Mouse (Mus musculus) hindbrain, embryonic 15.5 days (tissue): Measurements from ENCODE around the gene Uap1l1. TPM values are rescaled to one million over a fixed set of nuclear protein-coding genes. Genes with fewer than 3 reads are reported as not detected.

Source experiments
- ATAC-seq: fragments of 200-750 bp; cut with Nextera tagmentation; 2 replicates; pipeline ENCODE4 v1.8.0; 2017; ENCODE audit warnings: low read depth, moderate number of reproducible peaks, moderate TSS enrichment; ENCODE audit not compliant: low FRiP score
- H3K27ac ChIP-seq: fragments of 300-500 bp; sonication (generic); replicated peaks from 2 replicates; pipeline ENCODE4 v1.5.1; 2015; ENCODE audit warnings: mild to moderate bottlenecking, inconsistent platforms
- H3K27me3 ChIP-seq: fragments of 300-500 bp; sonication (generic); 2 replicates; pipeline ENCODE4 v1.6.1; 2015; ENCODE audit warnings: control low read depth, inconsistent platforms
- H3K36me3 ChIP-seq: fragments of 300-500 bp; sonication (generic); 2 replicates; pipeline ENCODE4 v1.6.1; 2015; ENCODE audit warnings: control low read depth, inconsistent platforms
- H3K4me1 ChIP-seq: fragments of 300-500 bp; sonication (generic); replicated peaks from 2 replicates; pipeline ENCODE4 v1.6.1; 2015; ENCODE audit warnings: control low read depth, inconsistent platforms
- H3K4me2 ChIP-seq: fragments of 300-500 bp; sonication (generic); 2 replicates; pipeline ENCODE4 v1.6.1; 2015; ENCODE audit warnings: moderate library complexity, mild to moderate bottlenecking, inconsistent platforms
- H3K4me3 ChIP-seq: fragments of 300-500 bp; sonication (generic); 2 replicates; pipeline ENCODE4 v1.5.1; 2015; ENCODE audit warnings: mild to moderate bottlenecking, inconsistent platforms
- H3K9ac ChIP-seq: fragments of 300-500 bp; sonication (generic); 2 replicates; pipeline ENCODE4 v1.6.1; 2015; ENCODE audit warnings: inconsistent platforms
- H3K9me3 ChIP-seq: fragments of 300-500 bp; sonication (generic); 2 replicates; pipeline ENCODE4 v1.6.1; 2016; ENCODE audit warnings: control low read depth, inconsistent platforms
- WGBS: fragments of 180-500 bp; shearing (Covaris S2); methylation state at CpG from one replicate; pipeline ENCODE4 v1.1.7; 2015; 5-methylcytosine and 5-hydroxymethylcytosine counted together
- polyA plus RNA-seq: library from polyadenylated mRNA; unstranded; fragments of >200 nt; fragmentation: Nextera tagmentation; extraction: Ambion mirVana; gene quantifications from 2 replicates; pipeline ENCODE4 v1.2.1, GENCODE M21; 2015

Uap1l1 gene
- polyA plus RNA-seq, 1 experiment from 2014 or later = 5.1 TPM

DNA sequence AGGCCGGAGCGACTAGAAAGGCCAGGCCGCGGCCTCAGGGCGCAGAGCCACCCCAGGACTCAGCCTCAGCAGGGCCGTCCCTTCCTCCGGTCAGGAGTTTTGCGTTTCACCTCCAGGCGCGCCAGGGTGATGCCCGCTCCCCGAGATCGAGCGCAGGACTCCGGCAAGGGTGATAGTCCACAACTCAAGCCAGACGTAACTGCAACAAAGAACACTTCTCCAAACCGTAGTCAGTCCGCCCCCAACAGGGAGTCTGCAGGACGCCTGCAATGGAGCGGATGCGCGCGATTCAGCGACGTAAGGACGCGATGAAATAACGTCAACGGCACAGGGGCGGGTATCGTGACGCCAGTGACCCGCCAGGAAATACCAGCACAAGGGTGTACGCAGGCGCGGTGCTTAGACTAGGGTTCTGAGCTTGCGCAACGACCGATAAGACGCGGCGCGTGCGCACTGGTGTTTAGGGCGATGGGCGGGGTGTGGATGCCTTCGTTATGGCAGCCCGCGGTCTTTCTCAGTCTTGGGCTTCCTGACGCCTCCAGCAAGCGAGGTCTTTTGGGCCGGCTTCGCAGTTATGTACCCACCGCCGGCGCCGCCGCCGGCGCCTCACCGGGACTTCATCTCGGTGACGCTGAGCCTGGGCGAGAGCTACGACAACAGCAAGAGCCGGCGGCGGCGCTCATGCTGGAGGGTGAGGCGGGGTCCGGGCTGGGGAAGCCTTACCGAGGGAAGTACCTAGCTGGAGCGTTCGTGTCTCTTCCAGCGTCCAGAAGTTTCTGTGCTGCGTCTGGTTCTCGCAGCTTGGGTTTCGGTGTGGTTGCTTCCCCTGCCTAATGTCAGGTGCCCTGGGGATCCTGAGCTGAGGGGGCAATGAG lies 33.0 kb downstream of the Uap1l1 start, which contains the start of gene Man1b1:
Man1b1 (plus strand) TSS at position 53 of the 875 bp plus-strand sequence.
- H3K9me3 ChIP-seq = no peaks in the 10 kb centered on the region
- WGBS = under 1% methylated on average over 78 of the region's 78 CpGs
- peak; percentile 98 for ATAC-seq
- H3K9ac ChIP-seq = peak within 1 kb of the TSS; percentile 89
- peaks cover 30% of the 10 kb centered on the region for H3K4me1 ChIP-seq
- H3K4me3 ChIP-seq = peak within 1 kb of the TSS; percentile 81
- H3K36me3 ChIP-seq = peaks cover 32% of the 10 kb centered on the region
- no peaks in the 10 kb centered on the region for H3K27me3 ChIP-seq
- peak within 1 kb of the TSS; percentile 96 for H3K4me2 ChIP-seq
- H3K27ac ChIP-seq = peak within 1 kb of the TSS; percentile 89

- ATAC-seq = no peak
Measured at GRCm38 (mm10) chr2:25331470-25331869, 34.0 kb downstream of the Uap1l1 start.

DNA sequence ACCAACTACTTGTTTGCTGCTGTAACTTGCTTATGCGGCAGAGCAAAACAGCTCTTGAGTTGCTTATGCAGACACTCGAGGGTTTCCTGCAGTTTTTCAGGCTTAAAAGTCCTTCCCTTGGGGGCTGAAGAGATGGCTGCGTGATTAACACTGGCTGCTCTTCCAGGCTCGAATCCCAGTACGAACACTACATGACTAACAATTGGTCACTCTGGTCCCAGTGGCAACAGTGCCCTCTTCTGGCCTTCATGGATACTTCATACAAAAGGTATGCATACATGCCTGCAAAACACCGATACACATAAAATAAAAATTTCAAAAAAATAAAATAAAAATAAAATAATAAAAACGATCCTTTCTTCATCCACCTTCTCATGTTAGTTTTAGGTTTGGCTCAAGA lies 37.0 kb downstream of the Uap1l1 start:
- ATAC-seq = no peak
- no peak overlapping the region for H3K27ac ChIP-seq
- no peaks in the 10 kb centered on the region for H3K36me3 ChIP-seq
- no peak overlapping the region for H3K4me2 ChIP-seq
- H3K4me3 ChIP-seq = no peak overlapping the region
- no peaks in the 10 kb centered on the region for H3K27me3 ChIP-seq
- H3K9ac ChIP-seq = no peak overlapping the region
- H3K4me1 ChIP-seq = peaks cover 15% of the 10 kb centered on the region
- 36% methylated on average over 7 of the region's 7 CpGs for WGBS
- no peaks in the 10 kb centered on the region for H3K9me3 ChIP-seq

More at GRCm38 (mm10) chr2:25331470-25331869, 34.0 kb downstream of the Uap1l1 start:
- Histone ChIP-seq H3K4me3 (peak overlapping the region; percentile 81), H3K4me1 (peaks cover 30% of the 10 kb centered on the region), H3K27ac (no peak overlapping the region), H3K9ac (peak overlapping the region; percentile 84; the same call in 1 of the 2 replicates), H3K27me3 (no peaks in the 10 kb centered on the region), H3K36me3 (peaks cover 23% of the 10 kb centered on the region), H3K4me2 (peak overlapping the region; percentile 66), H3K9me3 (no peaks in the 10 kb centered on the region)
- WGBS = 62% methylated on average over 9 of the region's 9 CpGs

DNA sequence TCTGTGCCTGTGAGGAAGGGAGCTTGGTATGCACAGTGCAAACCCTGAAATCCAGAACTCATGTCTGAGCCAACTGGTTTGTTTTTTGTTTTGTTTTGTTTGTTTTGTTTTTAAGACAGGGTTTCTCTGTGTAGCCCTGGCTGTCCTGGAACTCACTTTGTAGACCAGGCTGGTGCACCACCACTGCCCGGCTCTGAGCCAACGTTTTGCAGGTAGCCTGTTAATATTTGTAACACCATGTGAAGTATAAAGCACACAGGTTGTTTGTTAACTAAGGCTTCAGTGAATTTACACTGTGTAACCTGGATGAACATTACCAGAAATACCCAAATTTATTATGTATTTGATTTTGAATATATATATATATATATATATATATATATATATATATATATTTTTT lies 39.4 kb downstream of the Uap1l1 start:
- 72% methylated on average over 2 of the region's 2 CpGs for WGBS
- H3K4me1 ChIP-seq = peaks cover under 1% of the 10 kb centered on the region
- H3K4me2 ChIP-seq = no peak overlapping the region
- no peaks in the 10 kb centered on the region for H3K36me3 ChIP-seq
- H3K4me3 ChIP-seq = no peak overlapping the region
- H3K27ac ChIP-seq = no peak overlapping the region
- no peak overlapping the region for H3K9ac ChIP-seq
- ATAC-seq = no peak
- no peaks in the 10 kb centered on the region for H3K9me3 ChIP-seq
- H3K27me3 ChIP-seq = peaks cover 2% of the 10 kb centered on the region

DNA sequence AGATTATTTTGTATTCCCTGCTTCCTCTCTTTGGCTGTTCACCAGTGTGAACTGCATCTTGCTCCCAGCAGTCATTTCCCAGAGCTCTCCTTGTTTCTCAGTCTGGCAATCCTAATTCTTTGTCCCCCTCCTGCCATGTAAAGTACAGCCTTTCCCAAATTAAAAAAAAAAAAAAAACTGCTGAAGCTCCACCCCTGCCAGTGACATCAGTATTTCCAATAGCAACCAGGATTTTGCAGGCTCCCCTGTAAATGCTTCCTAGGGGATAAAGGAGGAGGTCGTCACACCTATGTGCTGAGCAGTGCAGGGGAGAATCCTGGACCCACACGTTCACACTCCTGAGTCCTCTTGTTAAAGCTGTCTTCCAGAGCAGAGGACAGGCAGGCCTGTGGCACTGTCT lies 45.4 kb downstream of the Uap1l1 start:
- Histone ChIP-seq H3K4me3 (no peak overlapping the region), H3K4me2 (no peak overlapping the region), H3K36me3 (0 out of 2 replicates have a peak, but pooled peaks cover 9% of the 10 kb centered on the region), H3K4me1 (peaks cover 27% of the 10 kb centered on the region), H3K9ac (no peak overlapping the region), H3K9me3 (no peaks in the 10 kb centered on the region), H3K27me3 (peaks cover 25% of the 10 kb centered on the region), H3K27ac (no peak overlapping the region)
- ATAC-seq = no peak
- WGBS = 34% methylated on average over 2 of the region's 2 CpGs

DNA sequence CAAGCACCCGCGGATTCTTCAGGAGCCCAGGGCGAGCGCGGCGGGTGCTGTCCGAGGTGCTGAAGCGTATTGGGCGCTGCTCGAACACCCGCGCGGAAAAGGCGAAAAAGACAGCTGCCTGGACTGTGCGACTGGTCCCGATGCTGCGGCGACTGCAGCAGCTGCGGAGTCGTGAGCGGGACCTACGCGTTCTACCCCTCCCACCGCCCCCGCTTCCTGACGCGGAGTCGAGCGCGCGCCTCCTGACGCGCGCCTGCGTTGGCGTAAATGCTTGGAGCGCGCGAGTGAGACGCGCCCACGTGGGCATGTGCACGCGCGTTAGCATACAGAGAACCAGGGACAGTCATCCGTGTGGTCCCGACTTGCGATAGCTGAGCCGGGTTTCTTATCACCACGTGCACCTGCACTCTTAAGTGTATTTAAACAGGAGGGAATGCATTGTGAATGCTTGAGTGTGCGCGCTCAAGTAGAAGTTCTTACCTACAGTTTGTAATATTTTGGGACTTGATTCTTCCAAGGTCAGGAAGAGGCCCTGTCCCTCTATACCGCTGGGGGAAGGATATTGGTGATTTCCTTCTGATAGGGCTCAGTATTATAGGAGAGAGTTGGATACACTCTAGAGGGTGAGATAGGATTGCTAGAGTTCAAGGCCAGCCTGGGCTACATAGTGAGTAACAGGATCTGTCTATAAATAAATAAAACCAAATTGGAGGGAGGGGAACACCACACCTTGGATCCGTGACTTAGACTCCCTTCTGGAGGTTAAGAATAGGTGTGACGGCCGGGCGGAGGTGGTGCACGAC lies 46.3 kb downstream of the Uap1l1 start, which contains the start of gene Grin1:
Grin1 (minus strand) TSS at position 217 of the 803 bp plus-strand sequence.
- 8% methylated on average over 58 of the region's 58 CpGs for WGBS
- H3K27me3 ChIP-seq = peaks cover 34% of the 10 kb centered on the region

DNA sequence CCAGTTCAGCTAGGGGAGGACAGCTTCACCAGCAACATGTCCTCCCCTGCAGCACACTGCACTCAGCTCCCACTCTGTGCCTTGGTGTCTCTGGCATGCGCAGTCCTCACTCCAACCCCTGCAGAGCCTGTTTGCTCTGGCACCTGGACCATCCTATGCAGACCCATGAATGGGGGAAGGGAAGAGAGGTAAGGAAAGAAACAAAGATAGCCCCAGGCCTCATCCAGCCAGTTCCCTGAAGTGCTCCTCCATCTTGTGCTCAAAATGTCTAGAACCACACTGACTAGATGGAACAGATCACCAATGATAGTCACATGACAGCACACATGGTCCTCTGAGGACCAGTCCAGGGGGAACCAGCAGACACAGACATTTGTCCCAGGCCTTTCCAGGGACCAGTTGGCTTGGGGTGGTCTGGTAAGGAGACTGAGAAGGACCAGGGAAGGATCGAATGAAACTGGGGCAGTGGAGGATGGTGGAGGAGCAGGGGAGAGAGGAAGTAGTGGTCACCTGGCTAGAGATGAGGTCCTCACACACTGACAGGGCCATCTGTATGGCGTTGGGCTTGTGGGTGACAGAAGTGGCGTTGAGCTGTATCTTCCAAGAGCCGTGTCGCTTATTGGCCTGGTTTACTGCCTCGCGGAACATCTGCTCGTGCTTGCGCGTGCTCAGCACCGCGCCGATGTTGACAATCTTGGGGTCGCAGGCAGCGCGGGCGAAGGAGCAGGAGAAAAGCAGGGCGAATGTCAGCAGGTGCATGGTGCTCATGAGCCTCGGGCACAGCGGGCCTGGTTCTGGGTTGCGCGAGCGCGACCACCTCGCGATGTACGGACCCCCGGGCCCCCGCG lies 47.1 kb downstream of the Uap1l1 start:
- H3K27me3 ChIP-seq = peaks cover 43% of the 10 kb centered on the region
- ATAC-seq = peak; percentile 78

More for the DNA sequence above, 46.3 kb downstream of the Uap1l1 start, which contains the start of gene Grin1:
- peak; percentile 87 for ATAC-seq
- Histone ChIP-seq H3K4me2 (peak within 1 kb of the TSS; percentile 64), H3K4me1 (peaks cover 27% of the 10 kb centered on the region), H3K9ac (peak within 1 kb of the TSS; percentile 56), H3K36me3 (peaks cover 18% of the 10 kb centered on the region), H3K9me3 (no peaks in the 10 kb centered on the region), H3K4me3 (peak within 1 kb of the TSS; percentile 64), H3K27ac (peak within 1 kb of the TSS; percentile 87)

DNA sequence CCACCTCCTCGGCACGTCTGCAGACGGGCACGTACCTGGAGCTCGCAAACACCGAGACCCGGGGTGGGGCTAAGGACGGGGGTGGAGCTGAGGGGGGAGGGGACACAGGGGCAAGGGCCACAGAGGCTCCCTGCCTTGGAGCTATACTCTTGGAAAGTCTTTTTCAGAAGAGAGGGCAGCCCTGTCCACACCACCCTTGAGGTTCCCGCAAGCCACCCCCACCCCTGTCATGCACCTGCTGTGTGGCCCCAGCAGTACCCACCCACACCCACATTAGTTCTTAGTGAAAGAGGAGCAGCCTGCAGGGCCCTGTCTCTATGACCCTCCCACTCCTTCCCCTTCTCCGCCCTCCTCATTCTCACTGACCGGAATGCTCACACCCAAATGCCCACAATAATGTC lies 54.0 kb downstream of the Uap1l1 start:
- no peak overlapping the region for H3K9ac ChIP-seq
- WGBS = 12% methylated on average over 11 of the region's 11 CpGs
- H3K4me3 ChIP-seq = no peak overlapping the region
- no peak overlapping the region for H3K4me2 ChIP-seq
- peaks cover 94% of the 10 kb centered on the region for H3K27me3 ChIP-seq
- ATAC-seq = peak; percentile 24; the same call in 1 of the 2 replicates
- peaks cover 3% of the 10 kb centered on the region for H3K4me1 ChIP-seq
- peaks cover 62% of the 10 kb centered on the region for H3K36me3 ChIP-seq
- no peaks in the 10 kb centered on the region for H3K9me3 ChIP-seq
- H3K27ac ChIP-seq = no peak overlapping the region

More for the DNA sequence above, 47.1 kb downstream of the Uap1l1 start:
- Histone ChIP-seq H3K4me1 (peaks cover 27% of the 10 kb centered on the region), H3K9ac (peak overlapping the region; percentile 56), H3K9me3 (no peaks in the 10 kb centered on the region), H3K27ac (peak overlapping the region; percentile 87), H3K4me2 (peak overlapping the region; percentile 64), H3K4me3 (peak overlapping the region; percentile 64), H3K36me3 (peaks cover 25% of the 10 kb centered on the region)
- 3% methylated on average over 31 of the region's 31 CpGs for WGBS

- Histone ChIP-seq H3K27ac (no peak overlapping the region), H3K4me2 (no peak overlapping the region), H3K9me3 (no peaks in the 10 kb centered on the region), H3K36me3 (peaks cover 61% of the 10 kb centered on the region), H3K4me3 (no peak overlapping the region), H3K27me3 (peaks cover 89% of the 10 kb centered on the region), H3K4me1 (no peaks in the 10 kb centered on the region), H3K9ac (no peak overlapping the region)
- WGBS = 7% methylated on average over 21 of the region's 22 CpGs
- no peak; the same call in 1 of the 2 replicates for ATAC-seq
Measured at GRCm38 (mm10) chr2:25310969-25311368, 54.5 kb downstream of the Uap1l1 start.

DNA sequence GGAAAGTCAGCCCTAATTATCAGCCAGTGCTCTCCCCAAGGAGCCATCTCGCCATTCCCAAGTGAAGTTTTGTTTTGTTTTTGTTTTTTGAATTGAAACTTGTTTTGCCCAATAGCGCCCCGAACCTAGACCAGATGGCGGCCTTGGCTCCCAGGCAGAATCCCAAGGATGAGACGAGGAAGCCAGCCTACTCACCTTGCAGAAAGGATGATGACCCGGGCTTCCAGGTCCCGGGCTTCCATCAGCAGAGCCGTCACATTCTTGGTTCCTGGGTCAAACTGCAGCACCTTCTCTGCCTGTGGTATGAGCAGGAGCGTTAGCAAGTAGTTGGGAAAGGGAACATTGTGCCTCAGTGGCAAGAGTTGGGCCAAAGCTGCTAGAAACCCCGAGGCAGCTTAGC lies 55.3 kb downstream of the Uap1l1 start:
- H3K9ac ChIP-seq = no peak overlapping the region
- H3K4me2 ChIP-seq = no peak overlapping the region
- H3K36me3 ChIP-seq = peaks cover 53% of the 10 kb centered on the region
- no peak for ATAC-seq
- no peak overlapping the region for H3K27ac ChIP-seq
- H3K27me3 ChIP-seq = peaks cover 81% of the 10 kb centered on the region
- no peaks in the 10 kb centered on the region for H3K9me3 ChIP-seq
- 53% methylated on average over 10 of the region's 10 CpGs for WGBS
- H3K4me3 ChIP-seq = no peak overlapping the region
- peaks cover 4% of the 10 kb centered on the region for H3K4me1 ChIP-seq
